Mouse (Mus musculus) testis, postnatal 14 days (tissue): ENCODE data around the gene Rbm41.

ENCODE experiments used
- DNase-seq: peaks from one replicate; pipeline ENCODE4 v3.0.0; 2021; ENCODE audit warnings: low spot score

Rbm41 gene

DNA sequence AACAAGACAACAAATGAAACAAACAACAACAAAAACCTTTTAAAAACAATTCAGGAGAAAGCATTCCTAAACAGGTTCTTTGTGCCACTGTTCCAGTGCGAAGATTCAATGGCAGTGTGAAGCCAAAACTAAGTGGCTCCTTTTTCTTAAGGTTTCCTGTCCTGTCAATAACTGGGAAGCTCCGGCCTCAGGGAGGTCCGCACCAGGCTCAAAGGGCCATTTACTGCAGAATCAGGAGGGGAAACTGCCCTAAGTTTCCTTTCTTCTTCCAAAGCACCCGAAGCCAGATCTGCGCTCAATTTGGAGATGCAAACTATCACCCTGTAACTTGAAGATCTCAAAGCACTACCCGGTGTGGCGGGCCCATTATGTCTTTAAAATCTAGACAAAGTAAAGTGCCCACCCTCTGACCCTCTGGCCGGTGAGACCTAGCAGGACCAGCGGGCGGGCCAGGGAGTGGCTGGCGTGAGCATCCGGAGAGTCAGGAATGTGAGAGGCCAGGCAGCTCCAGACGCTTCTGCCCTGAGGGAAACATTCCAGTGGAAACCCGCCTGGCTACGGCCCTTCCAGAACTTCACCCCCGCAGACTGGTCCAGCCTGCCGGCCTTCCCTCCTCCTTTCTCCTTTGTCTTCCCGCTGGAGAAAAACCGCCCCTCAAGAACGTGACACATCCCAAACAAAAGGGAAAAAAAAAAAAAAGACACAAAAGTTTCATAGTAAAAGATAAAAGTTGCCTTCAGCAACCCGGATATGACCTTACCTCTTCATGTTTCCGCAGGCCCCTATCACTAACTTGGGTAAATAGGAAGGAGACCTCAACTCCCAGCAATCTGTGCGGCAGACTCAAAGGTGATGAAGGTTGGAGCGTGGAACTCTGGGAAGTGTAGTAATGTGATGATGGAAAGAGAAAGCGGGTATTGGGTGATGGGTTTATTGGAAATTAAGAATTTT lies at the start of gene Rbm41:
TSS of gene Rbm41 (minus strand) at position 856 of the 951 bp plus-strand sequence.
- peak; percentile 60 for DNase-seq

- DNase-seq = no peak
These were observed 283 bp upstream of the Rbm41 start for GRCm38 (mm10) chrX:139998691-139999065.

GRCm38 (mm10) chrX:139982115-139982514 lies 16.3 kb downstream of the Rbm41 start:
- DNase-seq = no peak

GRCm38 (mm10) chrX:139933507-139933906 lies 64.9 kb downstream of the Rbm41 start:
- no peak for DNase-seq

GRCm38 (mm10) chrX:139932472-139932871 lies 65.9 kb downstream of the Rbm41 start:
- DNase-seq = no peak

GRCm38 (mm10) chrX:139920572-139920971 lies 77.8 kb downstream of the Rbm41 start:
- no peak for DNase-seq

GRCm38 (mm10) chrX:139891387-139891786 lies 107.0 kb downstream of the Rbm41 start:
- DNase-seq = no peak

DNA sequence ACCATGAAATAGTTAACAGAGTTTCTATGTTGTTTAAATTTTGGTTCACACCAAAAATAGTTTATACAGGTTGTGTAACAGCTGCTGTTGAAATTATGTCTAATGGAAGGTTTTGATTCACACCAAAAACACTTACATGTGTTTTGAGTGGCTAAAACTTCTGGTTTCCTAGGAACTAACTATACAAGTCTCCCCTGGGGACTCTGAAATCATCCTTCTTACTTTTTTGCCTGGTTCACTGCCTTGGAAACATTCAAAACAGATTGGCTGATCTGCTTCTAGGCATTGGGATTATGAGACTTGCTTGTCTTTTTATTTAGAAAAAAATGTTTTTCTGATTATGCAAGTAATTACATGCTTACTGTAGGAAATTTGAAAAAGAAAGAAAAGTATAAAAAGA lies 115.2 kb downstream of the Rbm41 start:
- no peak for DNase-seq

GRCm38 (mm10) chrX:139877936-139878335 lies 120.5 kb downstream of the Rbm41 start:
- no peak for DNase-seq

DNA sequence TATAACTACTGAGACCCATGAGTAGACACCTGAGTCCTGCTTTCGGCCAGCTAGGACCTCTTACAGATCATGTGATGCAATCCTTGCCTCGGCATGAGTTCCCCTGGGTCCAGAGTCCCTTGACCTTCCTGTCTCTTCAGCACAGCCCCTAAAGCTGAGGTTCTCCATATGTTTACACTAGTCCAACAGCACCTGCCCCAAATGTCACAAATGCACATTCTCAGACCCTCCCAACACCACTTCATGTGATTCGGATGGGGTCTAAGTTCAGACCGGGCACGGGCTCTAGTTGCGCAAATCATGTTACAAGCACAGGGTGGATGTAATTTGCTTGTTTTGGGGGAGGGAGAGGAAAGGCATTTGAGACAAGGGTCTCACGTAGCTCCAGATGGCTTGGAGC lies 121.3 kb downstream of the Rbm41 start:
- DNase-seq = no peak

- peak; percentile 51 for DNase-seq
These were observed 127.2 kb downstream of the Rbm41 start, which contains the start of gene Morc4 for GRCm38 (mm10) chrX:139870938-139871791. Gene Morc4 (minus strand): TSS chrX:139871677.

DNA sequence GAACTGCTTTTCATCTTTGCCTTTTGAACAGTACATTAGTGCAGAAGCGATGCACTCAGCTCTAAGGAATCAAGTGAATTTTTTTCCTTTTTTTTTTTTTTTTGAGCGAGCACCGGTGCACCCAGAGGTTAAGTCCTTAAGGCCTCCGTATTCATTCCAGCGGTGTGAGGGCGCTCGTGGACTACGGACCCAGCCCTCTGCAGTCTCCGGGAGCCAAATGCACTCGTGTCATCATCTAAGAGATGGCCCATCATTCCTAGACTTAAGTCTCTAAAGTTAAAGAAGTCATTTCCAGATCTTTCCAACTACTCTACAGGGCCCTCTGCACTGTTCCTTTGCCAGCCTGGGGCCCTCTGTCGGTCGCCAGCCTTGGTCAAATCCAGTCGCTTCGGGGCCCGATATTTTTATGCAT lies 128.1 kb downstream of the Rbm41 start:
- DNase-seq = no peak

GRCm38 (mm10) chrX:139859402-139859801 lies 139.0 kb downstream of the Rbm41 start:
- no peak for DNase-seq

- DNase-seq = no peak
These were observed 143.6 kb downstream of the Rbm41 start for GRCm38 (mm10) chrX:139854795-139855194.

- DNase-seq = no peak
These were observed 157.3 kb downstream of the Rbm41 start for GRCm38 (mm10) chrX:139841091-139841490.
